Mouse (Mus musculus): Measurements from ENCODE around the gene Mnat1. TPM values are rescaled to one million over a fixed set of nuclear protein-coding genes. Genes with fewer than 3 reads are reported as not detected.

Mnat1 gene
- polyA plus RNA-seq, 1 experiment from 2014 or later = 51.6 TPM

DNA sequence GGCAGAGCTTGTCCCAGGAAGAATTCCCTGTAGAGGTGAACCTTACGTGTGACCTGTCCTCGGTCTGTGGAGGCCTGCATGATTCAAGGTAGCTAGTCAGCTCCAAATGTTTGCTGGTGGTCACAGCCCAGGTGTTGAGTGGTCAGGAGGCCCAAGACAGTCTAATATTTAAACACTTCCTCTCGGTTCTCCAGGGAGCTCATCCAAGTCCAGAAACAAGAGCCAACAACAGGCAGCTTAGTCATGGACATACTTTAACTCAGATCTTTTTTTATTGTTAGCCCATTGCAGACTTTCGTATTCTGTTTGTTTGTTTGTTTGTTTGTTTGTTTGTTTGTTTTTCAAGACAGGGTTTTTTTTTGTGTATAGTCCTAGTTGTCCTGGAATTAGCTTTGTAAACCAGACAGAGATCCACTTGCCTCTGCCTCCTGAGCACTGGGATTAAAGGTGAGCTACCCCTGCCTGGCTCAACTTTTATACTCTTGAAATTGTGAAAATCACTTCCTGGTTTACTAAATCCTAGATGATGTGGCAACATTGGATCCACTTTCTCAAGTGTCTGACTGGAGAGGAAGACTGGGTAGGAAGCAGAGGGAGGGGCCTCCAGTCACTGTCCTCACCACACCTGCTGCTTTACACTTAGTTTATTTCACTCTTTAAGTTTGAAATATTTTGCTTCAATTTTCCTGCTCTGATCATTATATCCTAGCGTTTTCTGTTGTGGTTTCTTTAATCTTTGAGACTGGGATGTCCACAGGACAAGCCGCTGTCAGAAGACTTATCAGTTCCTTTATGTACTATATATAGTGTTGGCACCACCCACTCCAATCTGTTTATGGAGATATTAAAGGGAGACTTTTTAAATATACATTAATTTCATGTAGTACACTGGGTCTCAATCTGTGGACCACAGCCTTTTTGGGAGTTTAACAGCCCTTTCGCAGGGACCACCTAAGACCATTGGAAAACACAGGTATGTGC is 194.5 kb downstream of the Mnat1 start:
- Histone ChIP-seq H3K9ac (ENCODE audit: low read length) (no peak overlapping the region), H3K27me3 (ENCODE audit: control insufficient read depth, insufficient read depth, low read length) (no peaks in the 10 kb centered on the region), H3K4me3 (ENCODE audit: low read depth, low read length) (no peak overlapping the region), H3K9me3 (ENCODE audit: control insufficient read depth, low read length) (no peaks in the 10 kb centered on the region), H3K4me2 (ENCODE audit: low read depth, severe bottlenecking) (no peak overlapping the region), H3K36me3 (ENCODE audit: control insufficient read depth, insufficient read depth, low read length) (no peaks in the 10 kb centered on the region), H3K4me1 (ENCODE audit: control insufficient read depth, insufficient read depth, low read length) (no peaks in the 10 kb centered on the region), H3K27ac (replicated peaks; ENCODE audit: low read depth, low read length) (no peak overlapping the region)
- WGBS = 89% methylated on average over 7 of the region's 7 CpGs
- ATAC-seq (ENCODE audit: insufficient number of reproducible peaks, low FRiP score, low TSS enrichment, low read depth) (no peak), DNase-seq (ENCODE audit: low spot score) (no peak)

Other genes with a start within 250 kb of the Mnat1 start
- gene Six6, start 183.8 kb upstream of the Mnat1 start, polyA plus RNA-seq (2014; fragmentation: Nextera tagmentation; extraction: Ambion mirVana) = not detected in 2 replicates
- gene 4930447C04Rik, start 182.9 kb upstream of the Mnat1 start, polyA plus RNA-seq (2014; fragmentation: Nextera tagmentation; extraction: Ambion mirVana) = 2.6 and 4.1 TPM in 2 replicates
- 58.5 and 66.4 TPM in 2 replicates for gene Six1, start 69.8 kb upstream of the Mnat1 start, polyA plus RNA-seq (2014; fragmentation: Nextera tagmentation; extraction: Ambion mirVana)
- gene Six4, start 10.3 kb upstream of the Mnat1 start, polyA plus RNA-seq (2014; fragmentation: Nextera tagmentation; extraction: Ambion mirVana) = 23.2 and 27.0 TPM in 2 replicates
- 25.0 and 25.3 TPM in 2 replicates for gene Trmt5, start 163.0 kb downstream of the Mnat1 start, polyA plus RNA-seq (2014; fragmentation: Nextera tagmentation; extraction: Ambion mirVana)
- 13.5 and 14.1 TPM in 2 replicates for gene Slc38a6, start 163.1 kb downstream of the Mnat1 start, polyA plus RNA-seq (2014; fragmentation: Nextera tagmentation; extraction: Ambion mirVana)